Mouse (Mus musculus) limb, embryonic 15.5 days (tissue): ENCODE results near the gene Vmn1r1. TPM values are rescaled to one million over a fixed set of nuclear protein-coding genes. Genes with fewer than 3 reads are reported as not detected.
A peak's percentile ranks its signal among the peaks of the same experiment; 100 is the strongest.
"Not testable (repeated sequence)": the region's sequence is repeated elsewhere in the genome, so short reads cannot be mapped to it uniquely, and the experiment has no call there.

Experiments used
- ATAC-seq: fragments of 200-750 bp; cut with Nextera tagmentation; 2 replicates; pipeline ENCODE4 v1.8.0; 2017; ENCODE audit warnings: low read depth, moderate TSS enrichment; ENCODE audit not compliant: insufficient number of reproducible peaks, low FRiP score, low TSS enrichment
- H3K27ac ChIP-seq: fragments of 300-500 bp; sonication (generic); 2 replicates; pipeline ENCODE4 v1.5.1; 2015; ENCODE audit warnings: moderate library complexity, mild to moderate bottlenecking, inconsistent platforms
- H3K27me3 ChIP-seq: fragments of 300-500 bp; sonication (generic); 2 replicates; pipeline ENCODE4 v1.6.1; 2015; ENCODE audit warnings: inconsistent platforms
- H3K36me3 ChIP-seq: fragments of 300-500 bp; sonication (generic); 2 replicates; pipeline ENCODE4 v1.6.1; 2015; ENCODE audit warnings: inconsistent platforms
- H3K4me1 ChIP-seq: fragments of 300-500 bp; sonication (generic); 2 replicates; pipeline ENCODE4 v1.6.1; 2015; ENCODE audit warnings: inconsistent platforms
- H3K4me2 ChIP-seq: fragments of 300-500 bp; sonication (generic); 2 replicates; pipeline ENCODE4 v1.6.1; 2015; ENCODE audit warnings: mild to moderate bottlenecking, inconsistent platforms
- H3K4me3 ChIP-seq: fragments of 300-500 bp; sonication (generic); 2 replicates; pipeline ENCODE4 v1.5.1; 2015; ENCODE audit warnings: mild to moderate bottlenecking, inconsistent platforms
- H3K9ac ChIP-seq: fragments of 300-500 bp; sonication (generic); 2 replicates; pipeline ENCODE4 v1.6.1; 2015; ENCODE audit warnings: inconsistent platforms
- H3K9me3 ChIP-seq: fragments of 300-500 bp; sonication (generic); 2 replicates; pipeline ENCODE4 v1.6.1; 2016; ENCODE audit warnings: inconsistent platforms
- WGBS: fragments of 180-500 bp; shearing (Covaris S2); methylation state at CpG from one replicate; pipeline ENCODE4 v1.1.7; 2015; 5-methylcytosine and 5-hydroxymethylcytosine counted together
- polyA plus RNA-seq: library from polyadenylated mRNA; unstranded; fragments of >200 nt; fragmentation: Nextera tagmentation; extraction: Ambion mirVana; gene quantifications from 2 replicates; pipeline ENCODE4 v1.2.1, GENCODE M21; 2015

Gene Vmn1r1
- polyA plus RNA-seq, result not detected in 2 replicates

DNA sequence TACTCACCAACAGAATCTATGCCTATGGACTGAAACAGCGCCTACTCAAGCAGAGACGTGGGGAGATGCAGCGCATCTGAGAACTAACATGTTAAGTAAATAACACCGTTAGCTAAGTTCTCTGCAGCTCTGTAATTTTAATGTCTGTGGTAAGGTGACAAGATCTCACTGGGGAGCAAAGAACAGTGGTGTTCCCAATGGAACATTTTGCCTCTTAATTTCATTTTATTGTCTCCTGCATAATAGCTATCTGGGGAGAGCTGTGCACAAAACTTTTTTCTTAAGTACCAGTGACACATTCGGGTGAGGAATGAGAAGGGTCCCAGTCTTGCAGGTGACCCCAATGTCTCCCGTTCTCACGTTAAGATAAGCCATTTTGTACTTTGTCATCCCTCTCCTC lies at the start of gene Vmn1r1:
Vmn1r1 (minus strand) TSS at position 101 of the 400 bp plus-strand sequence.
- Histone ChIP-seq H3K36me3 (no peaks in the 10 kb centered on the region), H3K27me3 (no peaks in the 10 kb centered on the region), H3K9me3 (no peaks in the 10 kb centered on the region), H3K27ac (no peak within 1 kb of the TSS), H3K4me2 (no peak within 1 kb of the TSS), H3K4me3 (no peak within 1 kb of the TSS), H3K4me1 (no peaks in the 10 kb centered on the region), H3K9ac (no peak within 1 kb of the TSS)
- ATAC-seq, result no peak
- 85% methylated on average over 7 of the region's 7 CpGs for WGBS

DNA sequence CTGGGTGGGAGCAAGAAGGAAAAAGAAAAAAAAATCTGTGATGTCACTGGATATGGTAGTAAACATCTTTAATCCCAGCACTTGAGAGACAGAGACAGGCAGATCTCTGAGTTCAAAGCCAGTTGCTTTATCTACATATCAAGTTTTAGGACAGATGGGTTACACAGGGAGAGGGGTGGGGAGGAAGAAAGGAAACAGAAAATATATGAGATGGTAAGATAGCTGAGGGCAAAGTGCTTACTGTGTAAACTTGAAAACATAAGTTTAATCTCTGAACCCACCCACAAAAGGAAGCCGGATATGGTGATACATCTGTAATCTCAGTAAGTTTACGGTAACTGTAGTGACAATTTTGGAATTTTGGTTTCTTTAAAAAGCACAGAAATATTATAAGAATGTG lies 46.0 kb upstream of the Vmn1r1 start:
- Histone ChIP-seq H3K9me3 (no peaks in the 10 kb centered on the region), H3K4me3 (no peak overlapping the region), H3K4me1 (no peaks in the 10 kb centered on the region), H3K9ac (no peak overlapping the region), H3K27me3 (no peaks in the 10 kb centered on the region), H3K4me2 (no peak overlapping the region), H3K27ac (no peak overlapping the region), H3K36me3 (no peaks in the 10 kb centered on the region)
- WGBS, result 82% methylated on average over 2 of the region's 2 CpGs
- ATAC-seq, result no peak

DNA sequence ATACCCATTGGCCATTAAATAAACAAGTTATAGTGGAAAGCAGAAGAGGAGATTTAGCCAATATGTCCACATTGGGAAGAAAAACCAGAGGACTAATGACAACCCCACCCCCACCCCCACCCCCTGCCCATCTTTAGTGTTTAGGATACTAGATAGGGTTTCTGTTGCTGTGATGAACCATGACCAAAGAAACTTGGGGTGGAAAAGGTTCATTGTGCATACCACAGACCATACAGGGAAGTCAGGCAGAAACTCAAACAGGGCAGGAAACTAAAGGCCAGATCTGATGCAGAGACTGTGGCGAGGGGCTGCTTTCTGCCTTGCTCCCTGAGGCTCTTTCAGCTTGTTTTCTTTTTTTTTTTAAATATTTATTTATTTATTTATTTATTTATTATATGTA lies 28.3 kb upstream of the Vmn1r1 start:
- Histone ChIP-seq H3K4me1 (no peaks in the 10 kb centered on the region), H3K4me3 (no peak overlapping the region), H3K4me2 (no peak overlapping the region), H3K36me3 (no peaks in the 10 kb centered on the region), H3K9me3 (no peaks in the 10 kb centered on the region), H3K27ac (no peak overlapping the region), H3K27me3 (no peaks in the 10 kb centered on the region), H3K9ac (no peak overlapping the region)
- 78% methylated on average over 1 of the region's 1 CpGs for WGBS
- no peak for ATAC-seq

DNA sequence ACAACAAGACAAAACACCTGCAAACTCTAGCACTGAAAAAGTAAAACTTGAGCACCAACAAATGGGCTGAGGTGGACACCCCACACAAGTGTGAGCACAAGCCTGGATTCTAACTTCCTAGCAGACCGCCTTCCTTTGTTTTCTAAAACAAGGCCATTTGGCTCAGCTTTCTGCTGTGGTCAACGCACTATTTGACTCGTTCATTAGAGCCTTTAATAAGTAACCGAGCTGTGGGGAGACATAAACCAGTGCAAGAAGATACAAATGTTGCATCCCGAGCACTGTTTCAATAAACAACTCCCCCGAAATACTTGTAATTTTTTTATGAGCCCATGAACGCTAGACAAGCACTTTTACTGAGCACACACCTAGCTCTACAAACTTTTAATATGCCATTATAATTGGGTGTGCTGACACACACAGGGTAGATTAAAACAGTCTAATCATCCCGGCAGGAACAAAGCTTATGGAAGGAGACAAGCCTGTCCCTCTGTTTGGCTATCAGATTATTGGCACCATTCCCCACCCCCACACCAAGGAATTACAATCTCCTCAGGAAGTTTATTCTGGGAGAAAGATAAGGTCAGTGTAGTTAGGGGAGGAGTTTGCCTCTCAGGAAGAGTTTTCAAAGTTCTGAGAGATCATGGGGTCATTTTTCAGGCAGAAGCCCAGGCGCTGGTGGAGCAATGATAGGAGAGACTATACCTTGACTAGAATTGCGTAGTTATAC lies 27.7 kb upstream of the Vmn1r1 start:
- no peak for ATAC-seq
- no peaks in the 10 kb centered on the region for H3K9me3 ChIP-seq
- H3K27ac ChIP-seq, result no peak overlapping the region
- 53% methylated on average over 10 of the region's 10 CpGs for WGBS
- no peak overlapping the region for H3K4me2 ChIP-seq
- H3K27me3 ChIP-seq, result no peaks in the 10 kb centered on the region
- no peak overlapping the region for H3K9ac ChIP-seq
- H3K4me3 ChIP-seq, result no peak overlapping the region
- H3K4me1 ChIP-seq, result no peaks in the 10 kb centered on the region
- H3K36me3 ChIP-seq, result no peaks in the 10 kb centered on the region

DNA sequence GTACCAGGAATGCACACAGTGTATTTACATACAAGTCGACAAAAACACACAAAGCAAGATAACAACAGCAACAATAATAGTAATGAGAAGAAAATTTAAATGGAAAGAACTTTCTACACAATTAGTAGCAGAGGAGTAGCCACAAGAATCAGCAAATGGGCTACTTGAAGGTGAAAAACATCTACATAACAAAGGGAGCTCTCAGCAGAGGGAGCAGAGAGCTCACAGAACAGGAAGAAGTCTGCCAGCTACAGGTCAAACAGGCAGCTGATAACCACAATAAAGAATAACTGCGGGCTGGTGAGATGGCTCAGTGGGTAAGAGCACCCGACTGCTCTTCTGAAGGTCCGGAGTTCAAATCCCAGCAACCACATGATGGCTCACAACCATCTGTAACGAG lies 26.9 kb upstream of the Vmn1r1 start:
- 69% methylated on average over 5 of the region's 5 CpGs for WGBS
- H3K4me3 ChIP-seq, result no peak overlapping the region
- H3K36me3 ChIP-seq, result no peaks in the 10 kb centered on the region
- H3K9ac ChIP-seq, result no peak overlapping the region
- H3K4me2 ChIP-seq, result no peak overlapping the region
- no peaks in the 10 kb centered on the region for H3K4me1 ChIP-seq
- H3K27ac ChIP-seq, result no peak overlapping the region
- H3K27me3 ChIP-seq, result no peaks in the 10 kb centered on the region
- no peak for ATAC-seq
- no peaks in the 10 kb centered on the region for H3K9me3 ChIP-seq

DNA sequence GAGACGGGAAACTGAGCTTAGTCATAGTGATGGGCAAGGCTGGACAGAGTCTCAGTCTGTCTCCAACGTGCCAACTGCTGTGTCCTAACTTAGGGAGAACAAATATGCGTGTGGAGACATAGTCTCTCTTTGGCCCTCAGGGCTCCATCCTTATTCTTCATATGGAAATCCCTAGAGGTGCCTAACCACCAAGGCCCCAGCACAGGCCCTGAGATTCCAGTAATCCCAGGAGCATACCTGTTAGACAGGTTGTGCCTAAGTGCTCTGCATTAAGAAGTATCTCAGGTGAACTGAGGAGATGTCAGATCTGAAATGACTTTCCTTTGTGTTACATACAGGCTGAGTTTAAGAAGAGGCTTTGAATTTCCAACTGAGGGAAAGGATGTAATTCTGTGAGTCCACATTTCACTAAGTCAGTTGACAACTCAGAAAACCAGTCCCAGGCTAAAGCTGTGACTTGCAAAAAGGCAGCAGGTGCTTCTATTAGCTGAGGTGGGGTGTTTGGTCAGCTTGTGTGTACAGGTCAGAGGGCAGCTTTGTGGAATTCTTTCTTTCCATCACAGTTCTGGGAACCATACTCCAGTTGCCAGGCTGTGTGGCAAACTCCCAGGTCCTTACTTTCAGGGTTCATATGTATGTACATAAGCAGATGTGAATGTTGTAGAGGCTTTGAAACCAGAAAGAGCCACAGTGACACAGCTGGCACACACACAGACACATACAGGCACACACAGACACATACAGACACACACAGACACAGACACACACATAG lies 25.6 kb upstream of the Vmn1r1 start:
- Histone ChIP-seq H3K4me2 (no peak overlapping the region), H3K27ac (peak overlapping the region; percentile 47), H3K36me3 (no peaks in the 10 kb centered on the region), H3K9ac (no peak overlapping the region), H3K4me1 (no peaks in the 10 kb centered on the region), H3K27me3 (no peaks in the 10 kb centered on the region), H3K4me3 (no peak overlapping the region), H3K9me3 (no peaks in the 10 kb centered on the region)
- no peak for ATAC-seq
- WGBS, result 55% methylated on average over 3 of the region's 3 CpGs

DNA sequence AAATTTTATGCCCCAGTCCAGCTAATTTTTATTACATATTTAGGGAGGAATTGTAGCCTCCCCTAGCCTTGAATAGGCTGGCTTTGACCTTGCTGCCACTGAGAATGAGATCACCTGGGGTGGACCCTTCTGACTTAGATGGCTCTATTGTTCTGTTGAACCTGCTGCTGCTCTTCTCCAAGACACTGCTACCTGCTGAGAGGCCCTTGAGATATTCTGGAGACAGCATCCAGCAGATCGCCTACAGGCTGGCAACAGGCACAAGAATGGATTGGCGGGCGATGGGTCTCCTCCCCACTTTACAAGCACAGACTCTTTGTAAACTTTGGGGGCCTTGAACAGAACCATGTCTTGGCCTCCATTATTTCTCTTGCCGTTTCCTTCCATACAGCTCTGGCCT lies 18.2 kb upstream of the Vmn1r1 start:
- not testable (repeated sequence) for H3K27ac ChIP-seq, H3K4me3 ChIP-seq, H3K27me3 ChIP-seq, H3K4me1 ChIP-seq, H3K9ac ChIP-seq, H3K4me2 ChIP-seq, H3K36me3 ChIP-seq, ATAC-seq, H3K9me3 ChIP-seq
- WGBS, result 84% methylated on average over 4 of the region's 4 CpGs

DNA sequence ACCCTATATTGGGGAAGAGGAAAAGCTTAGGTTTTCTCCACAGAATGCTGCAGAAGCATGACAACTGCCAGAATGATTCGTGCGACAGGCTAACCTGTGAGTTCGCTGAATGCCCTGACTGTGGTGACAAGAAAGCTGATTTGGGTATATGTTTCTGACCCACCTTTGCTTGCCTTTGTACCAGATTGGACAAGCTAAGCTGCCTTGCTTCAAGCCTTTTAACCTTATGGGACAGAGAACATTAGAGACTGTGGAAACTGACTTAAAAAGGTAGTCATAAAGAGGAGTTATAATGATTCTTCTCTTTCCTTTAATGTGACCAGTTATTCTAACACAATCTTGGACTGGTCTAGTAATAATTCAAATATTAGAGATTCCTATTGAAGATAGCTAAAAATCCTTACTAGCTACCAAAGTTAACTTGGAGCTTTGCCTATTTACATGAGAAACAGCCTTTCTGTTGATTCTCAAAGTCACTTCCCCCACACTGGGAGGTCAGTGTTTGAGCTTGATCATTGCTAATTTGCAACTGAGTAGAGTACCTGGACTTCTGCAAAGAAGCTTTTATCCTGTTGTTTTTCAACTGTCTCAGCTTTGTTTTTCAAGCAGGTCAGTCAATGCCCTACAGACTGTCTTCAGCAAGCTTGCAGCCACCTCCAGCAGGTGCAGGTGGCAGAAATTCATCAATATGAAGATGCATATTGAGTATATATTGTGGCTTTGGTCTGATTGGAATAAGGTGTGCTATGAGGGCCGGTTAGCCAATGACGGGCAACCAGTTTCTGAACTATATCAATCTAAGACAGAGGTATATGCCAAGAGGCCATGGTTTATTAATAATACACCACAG lies 17.4 kb upstream of the Vmn1r1 start:
- no peaks in the 10 kb centered on the region for H3K4me1 ChIP-seq
- no peak overlapping the region for H3K4me2 ChIP-seq
- no peaks in the 10 kb centered on the region for H3K9me3 ChIP-seq
- WGBS, result 67% methylated on average over 5 of the region's 5 CpGs
- H3K27me3 ChIP-seq, result no peaks in the 10 kb centered on the region
- H3K27ac ChIP-seq, result no peak overlapping the region
- no peaks in the 10 kb centered on the region for H3K36me3 ChIP-seq
- H3K9ac ChIP-seq, result no peak overlapping the region
- no peak overlapping the region for H3K4me3 ChIP-seq
- ATAC-seq, result no peak

DNA sequence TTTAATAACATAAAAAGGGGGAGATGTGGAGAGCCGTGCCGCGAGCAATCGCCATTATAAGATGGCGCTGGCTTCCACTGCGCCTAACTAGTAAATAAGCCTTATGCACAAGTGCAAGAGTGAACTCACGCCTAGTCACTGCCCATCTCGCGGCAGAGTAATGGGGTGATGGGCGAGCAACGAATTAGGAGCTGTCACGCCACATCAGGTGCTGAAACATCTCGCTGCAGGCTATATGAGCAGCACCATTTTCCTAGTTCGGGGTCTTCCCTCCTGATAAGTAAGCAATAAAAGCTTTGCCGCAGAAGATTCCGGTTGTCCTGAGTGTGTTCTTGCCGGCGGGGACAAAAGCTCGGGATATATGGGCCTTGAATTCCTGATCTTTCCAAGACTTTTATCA lies 12.7 kb upstream of the Vmn1r1 start:
- H3K36me3 ChIP-seq, H3K9me3 ChIP-seq, H3K27ac ChIP-seq, ATAC-seq, H3K27me3 ChIP-seq, H3K4me2 ChIP-seq, H3K4me1 ChIP-seq, H3K9ac ChIP-seq, H3K4me3 ChIP-seq: not testable (repeated sequence)
- WGBS, result 96% methylated on average over 19 of the region's 19 CpGs

DNA sequence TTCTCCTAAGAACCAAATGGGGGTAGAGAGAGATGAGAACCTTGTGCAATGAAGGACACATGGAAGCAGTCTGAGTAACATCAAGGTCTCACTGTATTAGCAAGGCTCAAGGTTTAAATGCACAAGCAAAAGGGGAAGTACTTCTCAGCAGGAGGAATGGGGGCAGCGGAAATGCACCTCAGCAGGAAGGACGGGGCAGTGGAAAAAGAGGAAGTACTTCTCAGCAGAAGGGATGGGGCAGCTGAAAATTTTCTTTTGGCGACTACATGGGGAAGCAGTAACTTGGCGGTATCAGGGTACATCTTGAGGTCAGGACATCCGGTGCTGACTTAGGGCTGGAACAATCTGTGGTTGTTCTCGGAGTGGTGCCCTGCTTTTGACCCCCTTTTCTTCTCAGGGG lies 5.9 kb upstream of the Vmn1r1 start:
- H3K4me1 ChIP-seq, H3K4me2 ChIP-seq, H3K27me3 ChIP-seq, H3K9me3 ChIP-seq, H3K9ac ChIP-seq, H3K4me3 ChIP-seq, H3K27ac ChIP-seq, ATAC-seq, H3K36me3 ChIP-seq: not testable (repeated sequence)
- 84% methylated on average over 6 of the region's 6 CpGs for WGBS

DNA sequence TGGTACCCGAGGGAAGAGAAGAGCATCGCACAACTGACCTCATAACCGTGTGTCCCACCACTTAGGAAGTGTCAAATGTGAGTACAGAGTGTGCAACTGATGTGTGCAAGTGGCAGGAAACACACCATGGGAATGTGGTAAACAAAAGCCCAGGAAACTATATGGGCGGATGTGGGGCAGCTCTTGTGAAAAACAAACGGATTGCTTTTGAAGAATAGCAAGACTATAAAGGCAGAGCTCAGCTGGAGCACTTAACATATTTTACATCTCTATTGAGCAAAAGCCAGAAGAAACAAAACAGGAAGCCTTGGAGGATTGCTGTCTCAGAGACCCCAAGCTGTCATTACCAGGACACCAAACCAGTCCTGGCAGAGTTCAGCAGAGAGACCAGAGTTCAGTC lies 1.3 kb downstream of the Vmn1r1 start:
- H3K4me1 ChIP-seq, result no peaks in the 10 kb centered on the region
- WGBS, result 49% methylated on average over 5 of the region's 5 CpGs
- no peaks in the 10 kb centered on the region for H3K9me3 ChIP-seq
- no peak overlapping the region for H3K27ac ChIP-seq
- no peaks in the 10 kb centered on the region for H3K36me3 ChIP-seq
- no peaks in the 10 kb centered on the region for H3K27me3 ChIP-seq
- H3K4me3 ChIP-seq, result no peak overlapping the region
- H3K9ac ChIP-seq, result no peak overlapping the region
- ATAC-seq, result no peak
- H3K4me2 ChIP-seq, result no peak overlapping the region

DNA sequence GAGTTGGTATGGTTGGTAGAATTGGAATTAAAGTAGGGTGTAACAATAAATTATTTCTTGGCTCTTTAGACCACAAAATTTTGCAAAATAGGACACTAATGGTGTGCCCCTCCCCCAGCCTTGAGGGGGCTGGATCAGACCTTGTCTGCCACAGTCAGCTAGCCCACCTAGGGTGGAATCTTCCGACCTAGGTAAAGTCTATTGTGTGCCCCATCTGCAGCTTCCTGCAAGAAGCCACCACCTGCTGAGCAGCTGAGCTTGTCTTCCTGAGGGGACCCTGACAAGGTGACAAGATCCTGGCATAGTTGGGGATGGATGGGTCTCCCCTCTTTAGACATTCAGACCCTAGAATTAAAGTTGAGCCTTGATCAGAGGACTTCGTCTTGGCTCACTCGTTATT lies 4.7 kb downstream of the Vmn1r1 start:
- no peak for ATAC-seq
- 79% methylated on average over 3 of the region's 3 CpGs for WGBS

More for the DNA sequence above, 4.7 kb downstream of the Vmn1r1 start:
- Histone ChIP-seq H3K4me3 (no peak overlapping the region), H3K9ac (no peak overlapping the region), H3K27me3 (no peaks in the 10 kb centered on the region), H3K36me3 (no peaks in the 10 kb centered on the region), H3K4me1 (no peaks in the 10 kb centered on the region), H3K9me3 (no peaks in the 10 kb centered on the region), H3K4me2 (no peak overlapping the region), H3K27ac (no peak overlapping the region)
